Mouse (Mus musculus): ENCODE data around the gene Dohh. TPM values are rescaled to one million over a fixed set of nuclear protein-coding genes. Genes with fewer than 3 reads are reported as not detected.

Dohh gene
- polyA plus RNA-seq, 1 experiment from 2014 or later = 83.4 TPM

GRCm38 (mm10) chr10:81423476-81424245, 39.4 kb downstream of the Dohh start:
- WGBS = 65% methylated on average over 4 of the region's 4 CpGs
- peak overlapping the region; percentile 97 for H3K4me2 ChIP-seq (ENCODE audit: low read depth, low read length)
- ATAC-seq (replicated peaks; ENCODE audit: extremely low read depth, insufficient read depth, low FRiP score) = no peak
- H3K4me3 ChIP-seq (ENCODE audit: low read length) = peak overlapping the region; percentile 80
- H3K4me1 ChIP-seq (ENCODE audit: control insufficient read depth, insufficient read depth, low read length) = peaks cover 36% of the 10 kb centered on the region
- H3K27me3 ChIP-seq (ENCODE audit: control insufficient read depth, insufficient read depth, low read length) = no peaks in the 10 kb centered on the region
- peak overlapping the region; percentile 39 for H3K9ac ChIP-seq (ENCODE audit: low read length)
- peaks cover 7% of the 10 kb centered on the region for H3K36me3 ChIP-seq (ENCODE audit: control insufficient read depth, insufficient read depth)
- H3K9me3 ChIP-seq (replicated peaks; ENCODE audit: control insufficient read depth, low read length) = no peaks in the 10 kb centered on the region
- no peak overlapping the region for H3K27ac ChIP-seq (ENCODE audit: low read length)

- no peaks in the 10 kb centered on the region for H3K27me3 ChIP-seq (ENCODE audit: control insufficient read depth, insufficient read depth, low read length)
- 0 out of 2 replicates have a peak, but pooled peaks have one; percentile 21 for ATAC-seq (replicated peaks; ENCODE audit: extremely low read depth, insufficient read depth, low FRiP score)
These were observed 40.2 kb downstream of the Dohh start for GRCm38 (mm10) chr10:81424246-81425051.

DNA sequence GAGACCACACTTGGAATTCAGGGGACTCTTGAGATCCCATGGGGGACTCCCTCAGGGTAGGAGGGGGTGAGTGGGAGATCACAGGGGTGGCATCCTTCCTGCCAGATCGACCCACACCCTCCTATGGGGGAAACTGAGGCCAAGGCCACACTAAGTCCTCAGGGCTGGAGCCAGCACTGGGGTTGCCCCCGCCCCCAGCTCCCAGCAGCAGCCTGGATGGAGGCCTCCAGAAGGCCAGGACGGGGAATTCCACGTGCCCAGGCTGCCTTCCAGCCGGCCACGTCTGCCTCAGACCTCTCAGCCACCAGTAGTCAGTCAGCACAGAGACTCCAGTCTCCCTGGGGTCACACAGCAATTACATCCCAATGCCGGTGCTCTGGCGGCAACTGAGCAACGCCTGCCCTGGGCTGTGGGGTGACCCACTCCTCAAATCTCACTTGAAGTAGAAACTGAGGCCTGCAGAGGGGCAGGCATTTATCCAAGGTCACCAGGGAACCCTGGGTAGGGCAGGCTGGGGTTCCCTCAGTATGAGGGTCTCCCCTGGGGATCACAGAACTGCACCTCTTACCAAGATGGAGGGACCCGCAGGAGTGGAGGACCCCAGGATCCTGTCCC, 41.1 kb downstream of the Dohh start:
- H3K4me2 ChIP-seq (ENCODE audit: low read depth, low read length) = peak overlapping the region; percentile 97
- H3K4me1 ChIP-seq (ENCODE audit: control insufficient read depth, insufficient read depth, low read length) = peaks cover 38% of the 10 kb centered on the region
- no peaks in the 10 kb centered on the region for H3K27me3 ChIP-seq (ENCODE audit: control insufficient read depth, insufficient read depth, low read length)
- ATAC-seq (replicated peaks; ENCODE audit: extremely low read depth, insufficient read depth, low FRiP score) = no peak
- H3K4me3 ChIP-seq (ENCODE audit: low read length) = peak overlapping the region; percentile 80
- WGBS = 40% methylated on average over 10 of the region's 10 CpGs
- no peaks in the 10 kb centered on the region for H3K9me3 ChIP-seq (replicated peaks; ENCODE audit: control insufficient read depth, low read length)
- peak overlapping the region; percentile 79 for H3K27ac ChIP-seq (ENCODE audit: low read length)
- peak overlapping the region; percentile 85 for H3K9ac ChIP-seq (ENCODE audit: low read length)
- H3K36me3 ChIP-seq (ENCODE audit: control insufficient read depth, insufficient read depth) = peaks cover 3% of the 10 kb centered on the region; the same call in 1 of the 2 replicates

More at GRCm38 (mm10) chr10:81424246-81425051, 40.2 kb downstream of the Dohh start:
- peak overlapping the region; percentile 85 for H3K9ac ChIP-seq (ENCODE audit: low read length)
- peaks cover 35% of the 10 kb centered on the region for H3K4me1 ChIP-seq (ENCODE audit: control insufficient read depth, insufficient read depth, low read length)
- H3K4me2 ChIP-seq (ENCODE audit: low read depth, low read length) = peak overlapping the region; percentile 97
- WGBS = 10% methylated on average over 24 of the region's 25 CpGs
- peaks cover 7% of the 10 kb centered on the region for H3K36me3 ChIP-seq (ENCODE audit: control insufficient read depth, insufficient read depth)
- H3K4me3 ChIP-seq (ENCODE audit: low read length) = peak overlapping the region; percentile 80
- H3K9me3 ChIP-seq (replicated peaks; ENCODE audit: control insufficient read depth, low read length) = no peaks in the 10 kb centered on the region
- H3K27ac ChIP-seq (ENCODE audit: low read length) = peak overlapping the region; percentile 79

DNA sequence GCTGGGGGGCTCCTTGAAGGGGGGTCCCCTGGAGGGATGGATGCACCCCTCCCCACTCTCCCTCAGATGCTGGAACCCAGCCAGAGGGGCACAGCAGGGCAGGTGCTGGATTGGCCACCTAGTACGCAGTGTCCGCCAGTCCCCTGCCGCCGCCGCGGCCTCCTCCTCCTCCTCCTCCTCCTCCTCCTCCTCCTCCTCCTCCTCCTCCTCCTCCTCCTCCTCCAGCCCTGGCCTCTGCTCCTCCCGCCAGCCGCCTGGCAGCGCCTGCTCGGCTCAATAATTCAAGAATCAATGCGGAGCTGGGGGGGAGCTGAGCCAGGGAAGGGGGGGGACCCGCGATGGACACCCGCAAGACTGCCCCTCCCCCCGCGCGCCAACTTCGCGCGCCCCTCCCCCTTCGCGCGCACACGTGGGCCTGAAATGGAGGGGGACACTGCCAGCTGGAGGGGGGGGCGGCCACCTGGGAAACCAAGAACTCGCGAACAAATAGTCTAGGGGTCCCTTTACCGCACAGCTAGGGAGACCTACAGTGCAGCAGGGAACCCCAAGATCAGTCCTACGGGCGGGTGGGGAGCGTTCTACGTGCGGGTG, 41.9 kb downstream of the Dohh start:
- no peaks in the 10 kb centered on the region for H3K27me3 ChIP-seq (ENCODE audit: control insufficient read depth, insufficient read depth, low read length)
- H3K4me1 ChIP-seq (ENCODE audit: control insufficient read depth, insufficient read depth, low read length) = peaks cover 39% of the 10 kb centered on the region

DNA sequence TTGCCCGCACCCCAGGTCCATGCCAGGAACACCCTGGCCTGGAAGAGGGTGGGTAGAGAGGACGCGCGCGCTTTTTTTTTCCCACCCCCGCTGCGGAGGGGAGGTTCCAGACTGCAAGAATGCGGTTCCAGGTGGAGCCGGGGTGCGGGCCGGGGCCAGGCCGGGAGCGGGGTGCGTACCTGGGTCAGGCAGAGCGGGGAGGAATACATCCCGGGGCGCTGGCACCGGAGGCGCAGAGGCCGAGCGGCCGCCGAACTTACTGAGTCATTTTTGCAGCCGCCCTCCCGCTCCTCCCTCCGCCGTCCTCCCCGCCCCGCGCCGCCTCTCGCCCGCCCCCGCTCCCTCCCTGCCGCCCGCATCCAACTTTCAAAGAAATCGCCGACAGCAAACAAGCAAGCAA, 42.7 kb downstream of the Dohh start:
- WGBS = 1% methylated on average over 36 of the region's 38 CpGs
- Histone ChIP-seq H3K36me3 (ENCODE audit: control insufficient read depth, insufficient read depth) (no peaks in the 10 kb centered on the region), H3K9ac (ENCODE audit: low read length) (peak overlapping the region; percentile 85), H3K4me1 (ENCODE audit: control insufficient read depth, insufficient read depth, low read length) (peaks cover 44% of the 10 kb centered on the region), H3K27ac (ENCODE audit: low read length) (peak overlapping the region; percentile 59), H3K9me3 (replicated peaks; ENCODE audit: control insufficient read depth, low read length) (no peaks in the 10 kb centered on the region), H3K4me2 (ENCODE audit: low read depth, low read length) (peak overlapping the region; percentile 97), H3K4me3 (ENCODE audit: low read length) (peak overlapping the region; percentile 80), H3K27me3 (ENCODE audit: control insufficient read depth, insufficient read depth, low read length) (no peaks in the 10 kb centered on the region)
- ATAC-seq (replicated peaks; ENCODE audit: extremely low read depth, insufficient read depth, low FRiP score) = no peak

More for the DNA sequence above, 41.9 kb downstream of the Dohh start:
- H3K27ac ChIP-seq (ENCODE audit: low read length) = peak overlapping the region; percentile 59
- H3K4me2 ChIP-seq (ENCODE audit: low read depth, low read length) = peak overlapping the region; percentile 97
- no peak for ATAC-seq (replicated peaks; ENCODE audit: extremely low read depth, insufficient read depth, low FRiP score)
- H3K9me3 ChIP-seq (replicated peaks; ENCODE audit: control insufficient read depth, low read length) = no peaks in the 10 kb centered on the region
- peak overlapping the region; percentile 80 for H3K4me3 ChIP-seq (ENCODE audit: low read length)
- no peaks in the 10 kb centered on the region for H3K36me3 ChIP-seq (ENCODE audit: control insufficient read depth, insufficient read depth)
- 3% methylated on average over 25 of the region's 33 CpGs for whole genome bisulfite sequencing
- peak overlapping the region; percentile 85 for H3K9ac ChIP-seq (ENCODE audit: low read length)

GRCm38 (mm10) chr10:81427327-81427726, 43.1 kb downstream of the Dohh start:
- Histone ChIP-seq H3K4me3 (ENCODE audit: low read length) (peak overlapping the region; percentile 80), H3K4me1 (ENCODE audit: control insufficient read depth, insufficient read depth, low read length) (peaks cover 44% of the 10 kb centered on the region), H3K27ac (ENCODE audit: low read length) (no peak overlapping the region), H3K36me3 (ENCODE audit: control insufficient read depth, insufficient read depth) (no peaks in the 10 kb centered on the region), H3K9me3 (replicated peaks; ENCODE audit: control insufficient read depth, low read length) (no peaks in the 10 kb centered on the region), H3K9ac (ENCODE audit: low read length) (peak overlapping the region; percentile 85), H3K27me3 (ENCODE audit: control insufficient read depth, insufficient read depth, low read length) (no peaks in the 10 kb centered on the region), H3K4me2 (ENCODE audit: low read depth, low read length) (peak overlapping the region; percentile 97)
- no peak for ATAC-seq (replicated peaks; ENCODE audit: extremely low read depth, insufficient read depth, low FRiP score)
- WGBS = 36% methylated on average over 3 of the region's 3 CpGs

GRCm38 (mm10) chr10:81427804-81428506, 43.7 kb downstream of the Dohh start:
- WGBS = 82% methylated on average over 8 of the region's 8 CpGs
- H3K4me1 ChIP-seq (ENCODE audit: control insufficient read depth, insufficient read depth, low read length) = peaks cover 48% of the 10 kb centered on the region
- no peaks in the 10 kb centered on the region for H3K27me3 ChIP-seq (ENCODE audit: control insufficient read depth, insufficient read depth, low read length)

GRCm38 (mm10) chr10:81428507-81428870, 44.3 kb downstream of the Dohh start:
- Histone ChIP-seq H3K36me3 (ENCODE audit: control insufficient read depth, insufficient read depth) (no peaks in the 10 kb centered on the region), H3K9me3 (replicated peaks; ENCODE audit: control insufficient read depth, low read length) (no peaks in the 10 kb centered on the region), H3K4me1 (ENCODE audit: control insufficient read depth, insufficient read depth, low read length) (peaks cover 53% of the 10 kb centered on the region), H3K27ac (ENCODE audit: low read length) (no peak overlapping the region), H3K27me3 (ENCODE audit: control insufficient read depth, insufficient read depth, low read length) (no peaks in the 10 kb centered on the region), H3K4me3 (ENCODE audit: low read length) (no peak overlapping the region), H3K9ac (ENCODE audit: low read length) (no peak overlapping the region), H3K4me2 (ENCODE audit: low read depth, low read length) (no peak overlapping the region)
- WGBS = 88% methylated on average over 7 of the region's 7 CpGs
- no peak for ATAC-seq (replicated peaks; ENCODE audit: extremely low read depth, insufficient read depth, low FRiP score)

More at GRCm38 (mm10) chr10:81427804-81428506, 43.7 kb downstream of the Dohh start:
- Histone ChIP-seq H3K4me3 (ENCODE audit: low read length) (no peak overlapping the region), H3K9me3 (replicated peaks; ENCODE audit: control insufficient read depth, low read length) (no peaks in the 10 kb centered on the region), H3K4me2 (ENCODE audit: low read depth, low read length) (no peak overlapping the region), H3K9ac (ENCODE audit: low read length) (no peak overlapping the region), H3K27ac (ENCODE audit: low read length) (no peak overlapping the region), H3K36me3 (ENCODE audit: control insufficient read depth, insufficient read depth) (no peaks in the 10 kb centered on the region)
- no peak for ATAC-seq (replicated peaks; ENCODE audit: extremely low read depth, insufficient read depth, low FRiP score)
